Mouse (Mus musculus): ENCODE measurements around the gene Uxt. TPM values are rescaled to one million over a fixed set of nuclear protein-coding genes. Genes with fewer than 3 reads are reported as not detected.

Uxt gene
- 10 to 100 TPM; 11.9 to 13.3 TPM for total RNA-seq (2021)

DNA sequence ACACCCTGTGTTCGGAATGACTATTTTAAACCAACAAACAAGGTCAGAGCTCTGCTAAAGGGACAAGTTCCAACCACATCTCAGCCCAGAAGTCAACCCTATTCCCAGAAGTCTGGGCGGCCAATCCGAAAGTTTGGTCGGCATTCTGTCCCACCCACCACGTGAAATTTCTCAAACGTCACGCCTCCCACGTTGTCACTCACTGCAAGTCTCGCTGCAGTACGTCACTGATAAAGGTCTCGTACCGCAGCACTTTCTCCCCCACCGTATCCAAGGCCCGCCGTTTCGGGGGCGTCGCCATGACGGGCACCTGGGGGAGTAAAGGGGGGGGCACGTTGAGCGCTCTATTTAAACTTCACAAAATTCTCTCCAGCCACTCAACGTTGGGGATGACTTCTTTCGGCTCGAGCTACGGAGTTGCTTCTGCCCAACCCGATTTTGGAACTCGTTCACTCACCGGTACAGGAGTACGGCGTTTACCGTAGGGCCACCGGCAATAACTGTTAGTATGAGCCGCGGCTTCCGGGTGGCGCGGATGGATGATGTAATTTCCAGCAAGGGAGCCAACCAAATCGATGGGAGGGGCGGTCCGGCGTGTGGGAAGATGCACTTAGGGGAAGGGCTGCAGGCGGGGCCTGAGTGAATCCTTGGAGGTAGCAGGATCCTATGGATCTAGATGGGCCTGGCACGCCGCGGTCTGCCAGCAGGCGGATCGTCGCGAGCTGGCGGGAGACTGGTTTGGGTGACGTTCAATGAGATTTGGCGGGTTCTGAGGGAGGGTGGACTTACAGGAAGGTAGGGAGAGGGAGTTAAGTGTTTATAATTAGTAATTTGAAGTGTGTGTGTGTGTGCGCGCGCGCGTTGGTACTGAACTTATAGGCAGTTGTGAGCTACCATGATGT lies at the start of gene Uxt:
Gene Uxt (minus strand): TSS at position 541 of the 902 bp plus-strand sequence.
- intact Hi-C loops (cut with DNase I) = loop anchor here (10.0 kb wide), 1 partner anchor 537 kb away; the partner anchor contains the start of gene Jade3
- peak; percentile 86 to 93 for DNase-seq (ENCODE audit: low spot score in 2 of 2)

DNA sequence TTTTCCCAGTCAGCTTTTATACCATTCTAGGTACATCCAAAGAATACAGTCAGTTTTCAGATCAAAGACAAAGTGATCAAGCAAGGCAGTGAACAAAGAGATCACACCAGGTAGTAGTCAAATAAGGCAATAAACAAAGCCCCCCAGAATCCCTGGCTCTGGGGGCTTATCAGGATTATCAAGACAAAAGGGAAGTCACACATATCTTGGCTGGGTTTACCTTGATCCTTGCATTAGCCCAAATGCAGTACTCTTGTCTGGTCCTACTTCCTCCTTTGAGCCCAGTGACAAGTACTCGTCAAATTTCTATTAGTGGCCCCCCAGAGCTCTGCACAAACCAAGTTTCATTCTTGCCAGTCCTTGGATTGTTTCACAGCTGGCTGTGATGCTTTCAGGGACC lies 19.1 kb upstream of the Uxt start:
- intact Hi-C loops (cut with DNase I) = no loop called here
- no peak for DNase-seq (ENCODE audit: low spot score in 2 of 2)

DNA sequence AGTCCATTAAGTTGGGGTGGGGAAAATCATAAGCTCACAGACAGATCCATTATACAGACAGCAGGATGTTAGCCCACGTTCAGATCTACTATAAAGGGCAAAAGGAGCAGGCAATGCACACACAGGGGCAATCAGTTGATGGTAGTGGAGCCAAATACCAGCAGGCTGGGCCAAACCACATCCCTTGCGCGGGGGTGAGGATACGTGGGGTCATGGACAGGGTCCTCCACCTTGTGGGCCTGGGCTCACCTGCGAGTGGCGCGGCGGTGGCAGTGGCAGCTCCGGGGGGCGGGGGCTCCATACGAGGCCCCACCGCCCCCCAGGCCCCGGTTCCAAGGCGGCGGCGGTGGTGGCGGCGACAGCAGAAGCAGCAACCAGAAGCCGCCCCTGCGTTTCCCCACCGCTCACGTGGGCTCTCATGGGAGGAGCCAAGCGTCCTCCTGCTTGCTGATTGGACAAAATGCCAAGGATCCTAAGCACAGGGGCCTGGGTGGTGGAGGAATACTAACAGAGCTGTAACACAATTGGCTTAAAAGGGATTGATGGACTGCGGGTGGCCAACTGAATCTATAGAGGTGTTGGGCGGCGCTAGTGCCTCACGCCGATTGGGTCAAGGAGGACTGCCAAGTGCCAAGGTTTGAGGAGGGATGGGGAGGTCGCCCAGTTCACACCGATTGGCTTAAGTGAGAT lies 11.5 kb downstream of the Uxt start, which contains the start of gene Elk1:
Gene Elk1 (minus strand): TSS at position 418 of the 690 bp plus-strand sequence.
- intact Hi-C loops (cut with DNase I) = no loop called here
- peak; percentile 76 to 95 for DNase-seq (ENCODE audit: low spot score in 2 of 2)

DNA sequence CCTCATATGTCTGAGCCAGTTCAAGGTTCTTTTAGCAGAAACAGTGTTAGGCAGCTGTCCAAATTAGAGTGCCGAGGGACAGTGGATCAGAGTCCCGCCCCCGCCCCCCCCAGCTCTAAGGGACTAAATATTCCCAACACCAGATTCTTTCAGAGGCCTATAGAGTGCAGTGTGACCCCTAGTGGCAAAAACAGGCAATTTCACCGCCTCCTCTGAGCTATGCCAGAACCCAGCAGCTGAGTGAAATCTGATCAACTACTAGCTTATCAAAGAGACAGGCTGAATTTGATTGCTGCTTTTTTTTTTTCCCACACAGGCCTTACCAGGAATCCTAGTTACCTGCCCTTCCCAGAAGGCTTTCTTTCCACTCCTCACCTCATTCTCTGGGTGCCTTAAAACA lies 15.8 kb downstream of the Uxt start:
- DNase-seq (ENCODE audit: low spot score in 2 of 2) = peak; percentile 57 to 77
- intact Hi-C loops (cut with DNase I) = loop anchor here (5.0 to 10.0 kb wide), 2 partner anchors 119 to 281 kb away; no protein-coding TSS in a partner anchor

DNA sequence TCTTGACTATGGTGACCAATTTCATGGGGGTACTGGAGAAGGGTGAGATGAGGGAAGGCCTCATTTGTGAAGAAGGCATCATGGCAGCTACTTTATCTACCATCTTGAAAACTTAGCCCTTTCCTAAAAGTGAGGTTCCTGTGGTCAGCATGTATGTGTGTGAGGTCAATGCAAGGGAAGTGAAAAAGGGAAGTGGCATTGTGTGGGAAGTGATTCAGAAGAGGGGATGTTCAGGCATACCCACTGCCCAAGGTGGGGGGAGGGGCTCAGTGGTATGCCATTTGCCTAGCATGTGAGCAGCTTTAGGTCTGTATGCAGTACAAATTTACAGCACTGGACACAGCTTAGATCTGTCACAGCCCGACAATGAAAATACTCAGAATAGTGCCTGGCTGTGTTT lies 29.9 kb downstream of the Uxt start:
- no peak for DNase-seq (ENCODE audit: low spot score in 2 of 2)
- intact Hi-C loops (cut with DNase I) = no loop called here

DNA sequence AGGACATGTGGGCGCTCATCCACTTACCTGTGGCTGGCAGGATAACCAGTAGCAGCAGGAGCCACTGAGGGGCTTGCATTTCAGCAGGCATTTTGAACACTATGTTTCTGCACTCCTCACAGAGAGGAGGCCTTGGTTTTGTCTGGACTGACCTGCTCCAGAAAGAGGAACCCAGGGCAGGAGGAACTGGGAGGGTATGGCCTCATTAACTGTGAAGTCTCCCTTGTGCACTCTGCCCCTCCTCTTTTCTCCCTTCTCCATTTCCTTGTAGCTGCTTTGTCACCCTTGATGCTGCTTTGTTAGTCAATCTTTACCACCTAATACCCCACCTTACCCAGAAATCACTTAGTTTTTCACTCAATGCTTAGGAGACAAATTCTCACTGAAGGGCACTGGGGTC lies 30.5 kb downstream of the Uxt start, which contains the start of gene Cfp:
Gene Cfp (minus strand): TSS at position 192 of the 400 bp plus-strand sequence.
- no peak for DNase-seq (ENCODE audit: low spot score in 2 of 2)
- intact Hi-C loops (cut with DNase I) = no loop called here

DNA sequence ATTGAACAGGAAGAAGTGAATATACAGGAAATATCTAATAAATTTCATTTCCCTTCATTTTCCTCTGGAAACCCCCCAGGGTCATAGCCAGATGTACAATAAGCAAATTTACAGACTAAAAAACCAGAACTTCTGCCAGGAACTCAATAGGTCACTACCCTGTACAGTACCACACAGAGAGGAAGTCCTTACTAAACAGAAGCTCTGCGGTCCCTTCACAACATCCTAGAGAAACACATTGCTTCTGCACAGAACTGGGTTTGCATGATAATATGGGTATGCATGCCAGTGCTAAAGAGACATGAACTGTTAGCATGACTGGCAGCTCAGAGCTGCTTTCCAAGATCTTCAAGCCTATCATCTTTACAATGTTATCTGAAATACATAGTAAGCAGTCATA lies 32.0 kb downstream of the Uxt start:
- no peak for DNase-seq (ENCODE audit: low spot score in 2 of 2)
- intact Hi-C loops (cut with DNase I) = no loop called here

DNA sequence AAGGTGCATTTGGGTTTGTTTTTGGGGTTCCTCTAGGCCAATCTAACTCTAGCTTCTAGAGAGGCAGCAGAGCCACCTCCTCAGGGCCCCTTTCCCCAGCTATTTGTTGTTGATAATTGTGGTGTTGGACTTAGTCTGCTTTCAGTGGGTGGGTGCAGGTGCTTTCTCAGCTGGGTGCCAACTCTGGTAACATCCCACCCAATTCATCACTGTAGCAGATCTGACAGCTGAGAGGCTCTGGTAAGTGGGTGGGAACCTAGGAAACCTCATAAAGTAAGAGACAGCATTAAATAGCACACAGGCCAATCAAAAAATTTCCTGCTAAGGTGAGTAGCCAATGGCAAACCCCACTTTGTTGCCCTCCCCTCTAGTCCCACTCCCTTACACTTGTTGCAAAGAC lies 36.8 kb downstream of the Uxt start:
- intact Hi-C loops (cut with DNase I) = loop anchor here (5.0 kb wide), 1 partner anchor 78 kb away; no protein-coding TSS in a partner anchor
- no peak for DNase-seq (ENCODE audit: low spot score in 2 of 2)

DNA sequence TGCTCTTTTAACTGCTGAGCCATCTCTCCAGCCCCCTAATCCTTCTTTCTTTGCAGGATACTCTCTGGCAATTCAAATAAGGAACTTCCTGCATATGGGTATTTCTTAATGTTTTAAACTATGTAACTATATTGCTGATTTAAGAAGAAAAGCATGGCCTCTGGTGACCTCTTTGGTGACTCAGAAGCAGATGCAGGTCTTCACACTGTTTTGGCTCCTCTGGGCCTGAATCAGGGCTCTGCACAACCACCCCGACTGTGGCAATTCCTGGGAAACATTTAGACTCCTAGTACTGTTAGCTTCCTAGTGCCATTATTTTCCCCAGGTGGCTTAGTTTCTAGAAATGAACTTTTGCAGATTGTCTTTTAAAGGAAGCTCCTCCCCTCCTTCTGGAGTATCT lies 38.3 kb downstream of the Uxt start:
- intact Hi-C loops (cut with DNase I) = loop anchor here (5.0 kb wide), 1 partner anchor 76 kb away; no protein-coding TSS in a partner anchor
- DNase-seq (ENCODE audit: low spot score in 2 of 2) = no peak

DNA sequence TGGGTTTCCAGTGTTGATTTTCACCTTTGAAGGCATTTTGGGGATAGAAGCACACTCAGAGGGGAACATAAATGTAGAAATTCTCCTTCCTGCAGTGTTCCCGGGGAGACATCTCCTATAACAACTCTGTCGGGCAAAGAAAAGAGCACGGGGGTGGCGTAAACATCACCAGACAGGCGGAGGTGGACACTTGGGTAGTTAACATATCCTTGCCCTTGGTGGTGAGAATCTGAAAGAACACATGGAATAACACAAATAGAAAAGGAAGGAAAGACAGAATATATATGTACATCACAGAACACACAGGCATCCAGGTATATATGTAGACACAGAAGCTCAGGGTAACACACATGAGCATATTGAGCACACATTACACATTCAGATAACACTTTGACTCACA lies 40.5 kb downstream of the Uxt start:
- intact Hi-C loops (cut with DNase I) = loop anchor here (2.0 to 5.0 kb wide), 2 partner anchors 74 to 93 kb away; no protein-coding TSS in a partner anchor
- peak in 1 of 2 experiments; percentile 62 for DNase-seq (ENCODE audit: low spot score in 2 of 2)

DNA sequence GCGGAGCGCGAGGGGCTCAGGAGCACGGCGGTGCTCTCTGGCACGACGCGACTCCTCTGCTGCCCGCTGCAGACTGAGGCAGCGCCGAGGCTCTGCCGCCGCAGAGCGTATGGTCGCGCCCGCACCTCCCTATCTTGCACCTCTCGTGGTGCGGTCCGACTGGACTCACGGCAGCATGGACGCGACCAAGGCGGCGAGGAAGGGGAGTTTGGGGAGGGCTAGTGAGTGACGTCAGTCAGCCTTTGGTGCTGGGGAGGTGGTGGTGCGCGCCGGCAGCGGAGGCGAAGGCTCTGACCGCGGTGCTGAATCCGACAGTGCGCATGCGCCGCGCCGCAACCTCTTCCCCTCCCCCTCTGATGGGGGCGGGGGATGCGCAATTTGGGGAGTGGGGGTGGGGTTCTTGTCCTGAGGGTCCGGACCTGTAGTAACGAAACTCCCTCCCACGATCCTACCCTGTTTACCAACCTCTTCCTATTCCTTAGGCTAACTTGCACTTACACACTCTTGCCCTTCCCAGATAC lies 40.9 kb downstream of the Uxt start, which contains the start of gene Syn1:
Gene Syn1 (minus strand): TSS at position 161 of the 521 bp plus-strand sequence.
- DNase-seq (ENCODE audit: low spot score in 2 of 2) = peak; percentile 82 to 93
- intact Hi-C loops (cut with DNase I) = loop anchor here (2.0 to 5.0 kb wide), 2 partner anchors 74 to 92 kb away; no protein-coding TSS in a partner anchor

DNA sequence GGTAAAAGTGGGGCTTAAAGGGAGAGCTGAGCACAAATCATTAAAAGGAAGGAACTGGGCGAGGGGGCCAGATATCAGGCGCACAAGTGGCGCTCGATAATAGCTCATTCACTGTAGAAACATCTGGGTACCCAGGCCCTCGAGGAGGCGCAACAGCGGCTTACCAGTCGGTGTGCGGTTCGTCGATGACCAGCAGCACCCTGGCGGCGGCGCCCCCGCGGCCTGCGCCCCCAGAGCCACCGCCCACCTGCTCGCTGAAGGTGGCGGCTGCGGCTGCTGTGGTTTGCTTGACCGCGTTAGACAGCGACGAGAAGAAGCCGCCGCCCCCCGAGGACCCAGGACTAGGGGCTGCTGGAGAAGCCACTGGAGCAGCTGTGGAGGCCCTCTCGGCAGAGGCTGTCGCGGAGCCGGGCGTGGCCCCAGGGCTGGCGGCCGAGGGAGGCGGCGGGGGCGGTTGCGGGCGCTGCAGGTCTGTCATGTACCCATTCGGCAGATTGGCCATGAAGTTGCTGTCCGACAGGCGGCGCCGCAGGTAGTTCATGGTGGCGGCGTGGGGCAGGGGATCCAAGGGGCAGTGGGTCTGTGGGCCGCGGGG lies 41.5 kb downstream of the Uxt start:
- no peak for DNase-seq (ENCODE audit: low spot score in 2 of 2)
- intact Hi-C loops (cut with DNase I) = loop anchor here (2.0 to 5.0 kb wide), 2 partner anchors 73 to 92 kb away; no protein-coding TSS in a partner anchor

DNA sequence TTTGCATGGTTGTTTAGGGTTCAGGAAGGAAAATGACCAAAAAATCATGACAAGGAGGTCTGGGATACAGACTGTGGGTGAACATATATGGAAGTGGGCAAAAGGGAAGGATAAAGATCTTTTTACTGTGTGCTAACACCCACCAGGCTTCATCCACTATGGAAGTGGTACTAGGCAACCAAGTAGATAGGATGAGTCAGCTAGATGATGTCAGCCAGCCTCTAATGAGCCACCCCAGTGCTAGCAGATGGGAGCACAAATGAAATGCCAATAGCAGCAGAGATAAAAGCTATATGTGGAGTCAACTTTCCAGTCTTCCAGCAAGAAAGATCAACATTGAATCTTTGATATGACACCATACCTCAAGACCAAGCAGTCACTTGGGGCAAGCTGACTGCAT lies 46.7 kb downstream of the Uxt start:
- intact Hi-C loops (cut with DNase I) = no loop called here
- DNase-seq (ENCODE audit: low spot score in 2 of 2) = peak in 1 of 2 experiments; percentile 64

DNA sequence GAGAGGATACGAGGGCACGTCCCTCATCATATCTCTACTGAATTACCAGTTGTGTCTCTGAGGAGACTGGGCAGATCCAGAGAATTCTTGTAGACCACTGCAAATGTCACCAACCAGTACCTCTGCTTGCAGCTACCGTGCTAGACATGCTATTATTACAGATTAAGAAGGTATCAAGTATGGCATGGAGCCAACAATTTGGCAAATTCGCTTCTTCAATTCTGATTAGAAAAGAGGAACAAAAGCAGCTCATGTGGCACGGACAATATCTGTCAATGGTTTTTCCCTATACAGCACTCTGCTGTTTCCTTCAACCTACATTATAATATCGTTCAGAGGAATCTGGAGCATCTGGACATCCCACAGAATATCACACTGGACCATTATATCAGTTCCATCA lies 48.1 kb downstream of the Uxt start:
- intact Hi-C loops (cut with DNase I) = no loop called here
- DNase-seq (ENCODE audit: low spot score in 2 of 2) = no peak

DNA sequence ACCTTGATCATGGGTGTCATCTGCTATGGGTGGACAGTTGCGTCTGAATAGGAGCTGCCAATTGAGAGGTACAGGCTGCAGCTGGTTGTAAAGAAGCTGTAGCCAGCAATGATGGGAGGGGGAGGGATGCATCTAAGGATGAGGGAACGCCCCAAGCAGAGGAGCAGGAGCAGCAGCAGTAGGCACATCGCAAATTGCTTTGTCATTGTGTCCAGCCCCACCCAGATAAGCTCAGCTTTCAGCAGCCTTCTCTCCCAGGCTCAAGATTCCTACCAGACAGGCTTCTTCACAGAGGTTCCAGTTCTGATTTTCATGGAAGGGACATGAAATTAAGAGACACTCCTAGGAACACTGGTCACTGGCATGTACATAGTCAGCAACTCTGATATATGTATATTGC lies 51.7 kb downstream of the Uxt start:
- intact Hi-C loops (cut with DNase I) = no loop called here
- DNase-seq (ENCODE audit: low spot score in 2 of 2) = no peak

Other genes starting within 250 kb of the Uxt start
- 100 to 1,000 TPM; 183 to 190 TPM for gene Araf, start 164.2 kb downstream of the Uxt start, total RNA-seq (2021)
- gene Timp1, start 91.9 kb downstream of the Uxt start, total RNA-seq (2021) = under 1 TPM; 0.55 to 0.60 TPM
- 100 to 1,000 TPM; 552 to 567 TPM for gene Syn1, start 41.0 kb downstream of the Uxt start, total RNA-seq (2021)
- 10 to 100 TPM; 10.3 to 15.0 TPM for gene Cfp, start 30.5 kb downstream of the Uxt start, total RNA-seq (2021)
- gene Elk1, start 11.4 kb downstream of the Uxt start, total RNA-seq (2021) = 10 to 100 TPM; 54.5 to 59.2 TPM
- gene Zfp182, start 100.3 kb upstream of the Uxt start, total RNA-seq (2021) = 10 to 100 TPM in 1 of 2 experiments, 1 to 10 TPM in 1; 9.0 to 10.5 TPM
- not detected for gene Spaca5, start 106.4 kb upstream of the Uxt start, total RNA-seq (2021)
- 1 to 10 TPM; 3.5 to 3.6 TPM for gene Zfp300, start 127.5 kb upstream of the Uxt start, total RNA-seq (2021)
- not detected for gene Ssxa1, start 153.8 kb upstream of the Uxt start, total RNA-seq (2021)
- not detected for gene Gm21876, start 213.6 kb upstream of the Uxt start, total RNA-seq (2021)